Mouse (Mus musculus) stomach, embryonic 15.5 days (tissue): ENCODE measurements at regions not wholly inside any gene's neighbourhood (a gene's known extent, or its start where the extent isn't known, plus 50 kb on each side); places are given as distances from the start of the nearest gene placed in this dataset.
"Not testable (repeated sequence)": the region's sequence is repeated elsewhere in the genome, so short reads cannot be mapped to it uniquely, and the experiment has no call there.

Experiments used
- ATAC-seq: fragments of 200-750 bp; cut with Nextera tagmentation; 2 replicates; pipeline ENCODE4 v1.8.0; 2017; ENCODE audit warnings: low read depth, moderate number of reproducible peaks, moderate TSS enrichment; ENCODE audit not compliant: insufficient read depth, low FRiP score
- H3K27ac ChIP-seq: fragments of 300-500 bp; sonication (generic); 2 replicates; pipeline ENCODE4 v1.5.1; 2015; ENCODE audit warnings: mild to moderate bottlenecking, inconsistent platforms
- H3K27me3 ChIP-seq: fragments of 300-500 bp; sonication (generic); replicated peaks from 2 replicates; pipeline ENCODE4 v1.6.1; 2015; ENCODE audit warnings: inconsistent platforms
- H3K36me3 ChIP-seq: fragments of 300-500 bp; sonication (generic); 2 replicates; pipeline ENCODE4 v1.6.1; 2015; ENCODE audit warnings: inconsistent platforms
- H3K4me1 ChIP-seq: fragments of 300-500 bp; sonication (generic); 2 replicates; pipeline ENCODE4 v1.6.1; 2015; ENCODE audit warnings: inconsistent platforms
- H3K4me2 ChIP-seq: fragments of 300-500 bp; sonication (generic); 2 replicates; pipeline ENCODE4 v1.6.1; 2015; ENCODE audit warnings: mild to moderate bottlenecking, inconsistent platforms
- H3K4me3 ChIP-seq: fragments of 300-500 bp; sonication (generic); replicated peaks from 2 replicates; pipeline ENCODE4 v1.5.1; 2015; ENCODE audit warnings: inconsistent platforms
- H3K9ac ChIP-seq: fragments of 300-500 bp; sonication (generic); 2 replicates; pipeline ENCODE4 v1.6.1; 2015; ENCODE audit warnings: inconsistent platforms
- H3K9me3 ChIP-seq: fragments of 300-500 bp; sonication (generic); 2 replicates; pipeline ENCODE4 v1.6.1; 2016; ENCODE audit warnings: inconsistent platforms
- WGBS: fragments of 180-500 bp; shearing (Covaris S2); methylation state at CpG from one replicate; pipeline ENCODE4 v1.1.7; 2015; 5-methylcytosine and 5-hydroxymethylcytosine counted together

DNA sequence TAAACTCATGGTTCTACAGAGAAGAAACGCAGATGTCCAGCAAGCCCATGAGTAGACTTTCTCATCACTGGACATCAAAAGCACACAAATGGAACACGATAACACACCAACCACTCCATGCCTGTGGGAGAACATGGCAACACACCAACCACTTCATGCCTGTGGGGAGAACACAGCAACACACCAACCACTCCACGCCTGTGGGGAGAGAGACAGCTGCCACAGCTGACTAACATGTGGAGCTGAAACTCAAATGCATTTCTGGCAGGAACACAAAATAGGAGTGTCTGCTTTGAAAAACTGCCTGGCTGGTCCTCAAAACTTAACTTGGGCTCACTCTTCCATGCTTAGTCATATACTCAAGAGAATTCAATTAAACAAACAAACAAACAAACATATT, 88.4 kb upstream of the Prkcq start:
- Histone ChIP-seq H3K9me3 (no peaks in the 10 kb centered on the region), H3K9ac (no peak overlapping the region), H3K4me3 (no peak overlapping the region), H3K27me3 (no peaks in the 10 kb centered on the region), H3K4me2 (no peak overlapping the region), H3K27ac (no peak overlapping the region), H3K4me1 (no peaks in the 10 kb centered on the region), H3K36me3 (no peaks in the 10 kb centered on the region)
- WGBS: 85% methylated on average over 3 of the region's 3 CpGs
- ATAC-seq: no peak

DNA sequence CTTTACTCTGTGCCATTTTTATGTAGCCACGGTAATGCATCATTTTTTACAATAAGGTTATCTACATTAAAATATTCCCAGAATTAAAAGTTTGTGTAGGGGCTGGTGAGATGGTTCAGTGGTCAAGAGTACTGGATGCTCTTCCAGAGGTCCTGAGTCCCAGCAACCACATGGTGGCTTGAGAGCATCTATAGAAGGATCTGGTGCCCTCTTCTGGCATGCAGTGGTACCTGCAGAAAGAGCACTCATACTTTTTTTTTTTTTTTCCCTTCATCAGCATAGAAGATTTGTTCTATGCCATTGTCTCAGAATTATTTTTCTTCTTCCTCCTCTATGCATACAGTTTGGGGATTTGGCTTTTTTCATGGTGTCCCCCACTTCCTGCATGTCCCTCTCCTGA, 84.9 kb upstream of the Prkcq start:
- no peak overlapping the region for H3K27ac ChIP-seq
- no peaks in the 10 kb centered on the region for H3K4me1 ChIP-seq
- WGBS: 37% methylated on average over 1 of the region's 1 CpGs
- H3K9me3 ChIP-seq: no peaks in the 10 kb centered on the region
- no peaks in the 10 kb centered on the region for H3K36me3 ChIP-seq
- no peaks in the 10 kb centered on the region for H3K27me3 ChIP-seq
- ATAC-seq: no peak
- no peak overlapping the region for H3K4me2 ChIP-seq
- no peak overlapping the region for H3K9ac ChIP-seq
- H3K4me3 ChIP-seq: no peak overlapping the region

DNA sequence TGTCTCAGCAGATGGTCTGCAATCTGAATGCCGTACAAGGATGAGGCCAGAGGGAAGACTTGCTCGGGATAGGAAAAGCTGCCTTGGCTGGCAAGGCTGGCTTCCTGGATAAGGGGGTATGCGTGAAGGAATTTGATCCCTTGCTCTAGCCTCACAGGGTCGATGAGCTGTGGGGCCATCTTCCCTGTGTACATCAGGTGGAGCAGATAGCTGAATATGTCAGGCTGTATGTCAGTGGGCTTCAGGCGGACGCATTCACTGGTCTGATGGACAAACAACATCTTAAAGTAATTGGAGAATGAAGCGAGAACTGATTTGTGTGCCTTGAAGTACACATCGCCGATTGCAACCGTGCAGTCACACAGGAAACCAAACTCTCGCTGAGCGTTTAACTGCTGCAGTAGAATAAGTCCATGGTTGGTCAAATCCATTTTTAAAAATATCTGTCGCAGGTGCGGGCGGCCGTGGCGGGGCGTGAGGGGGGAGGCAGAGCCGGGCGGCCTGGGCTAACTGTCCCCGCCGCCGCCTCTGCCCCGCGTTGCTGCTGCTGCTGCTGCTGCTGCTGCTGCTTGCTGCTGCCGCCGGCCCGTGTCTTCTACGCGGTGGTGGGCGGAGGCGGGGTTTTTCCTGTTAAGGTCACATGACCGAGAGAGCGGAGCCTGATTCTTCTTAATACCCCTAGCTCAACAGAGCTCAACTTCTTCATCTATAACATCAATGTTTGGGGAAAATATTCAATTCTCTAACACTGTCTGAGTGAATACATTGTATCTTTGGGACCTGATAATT, 71.9 kb upstream of the Prkcq start:
- 32% methylated on average over 34 of the region's 34 CpGs for WGBS

DNA sequence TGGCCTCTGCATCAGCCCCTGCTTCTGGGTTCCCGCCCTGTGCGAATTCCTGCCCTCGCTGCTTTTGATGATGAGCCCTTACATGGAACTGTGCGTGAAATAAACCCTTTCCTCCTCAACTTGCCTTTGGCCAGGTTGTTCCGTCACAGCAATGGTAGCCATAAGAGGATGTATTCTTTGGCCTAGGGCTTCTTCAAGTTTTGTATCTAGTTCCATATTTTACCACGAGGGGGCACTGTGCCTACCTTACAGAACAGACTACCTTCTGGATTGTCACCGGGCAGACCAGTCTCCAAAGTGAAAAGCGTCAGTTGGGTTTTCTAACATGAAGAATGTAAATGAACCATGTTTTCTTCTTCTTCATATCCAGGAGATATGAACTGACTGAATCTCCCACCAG, 58.7 kb upstream of the Prkcq start:
- 43% methylated on average over 8 of the region's 8 CpGs for WGBS
- H3K27me3 ChIP-seq: no peaks in the 10 kb centered on the region

More for the DNA sequence above, 71.9 kb upstream of the Prkcq start:
- not testable (repeated sequence) for H3K9ac ChIP-seq, H3K27ac ChIP-seq, H3K4me1 ChIP-seq, ATAC-seq, H3K9me3 ChIP-seq, H3K27me3 ChIP-seq, H3K36me3 ChIP-seq
- Histone ChIP-seq H3K4me3 (peak overlapping the region; percentile 23), H3K4me2 (peak overlapping the region; percentile 51)

DNA sequence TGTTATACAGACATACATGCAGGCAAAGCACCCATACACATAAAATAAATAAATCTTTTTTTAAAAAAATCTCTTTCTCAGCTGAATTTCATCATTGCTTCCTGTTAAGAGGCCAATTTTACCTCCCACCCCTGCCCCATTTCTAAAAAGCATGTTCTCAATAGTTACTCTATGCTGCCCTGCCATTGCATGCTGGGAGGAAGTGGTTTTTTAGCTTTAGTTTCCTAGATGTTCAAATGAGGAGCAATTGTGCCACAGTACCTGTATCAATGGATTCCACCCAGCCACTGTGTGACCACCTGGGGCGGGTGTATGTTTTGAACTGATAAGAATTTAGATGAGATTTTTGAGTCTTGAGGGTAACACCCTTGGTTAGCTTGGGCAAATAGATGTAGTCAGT, 53.3 kb upstream of the Prkcq start:
- Histone ChIP-seq H3K36me3 (no peaks in the 10 kb centered on the region), H3K27me3 (no peaks in the 10 kb centered on the region), H3K9me3 (no peaks in the 10 kb centered on the region), H3K9ac (no peak overlapping the region), H3K4me1 (no peaks in the 10 kb centered on the region), H3K4me3 (no peak overlapping the region), H3K4me2 (no peak overlapping the region), H3K27ac (no peak overlapping the region)
- no peak for ATAC-seq
- WGBS: 85% methylated on average over 1 of the region's 1 CpGs

More for the DNA sequence above, 58.7 kb upstream of the Prkcq start:
- H3K4me2 ChIP-seq: no peak overlapping the region
- H3K4me1 ChIP-seq: no peaks in the 10 kb centered on the region
- no peak overlapping the region for H3K9ac ChIP-seq
- ATAC-seq: no peak
- H3K36me3 ChIP-seq: no peaks in the 10 kb centered on the region
- no peak overlapping the region for H3K27ac ChIP-seq
- no peak overlapping the region for H3K4me3 ChIP-seq
- H3K9me3 ChIP-seq: no peaks in the 10 kb centered on the region

DNA sequence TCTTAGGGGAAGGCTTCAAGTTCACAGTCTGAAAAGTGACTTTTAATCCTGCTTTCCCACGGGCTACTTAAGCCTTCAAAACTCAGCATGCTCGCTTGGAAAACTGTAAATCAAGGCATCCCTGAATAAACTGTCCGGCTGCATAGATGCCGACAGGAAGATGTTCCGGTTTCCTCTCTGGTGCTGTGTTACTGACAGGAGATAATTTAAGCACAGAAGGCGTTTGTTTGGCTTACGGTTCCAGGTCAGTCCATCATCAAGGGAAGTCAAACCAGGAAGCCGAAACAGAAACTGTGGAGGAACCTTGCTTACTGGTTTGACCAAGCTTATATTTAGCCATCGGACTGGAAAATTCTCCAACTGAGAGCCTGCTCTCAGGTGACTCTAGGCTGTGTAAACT, 52.6 kb upstream of the Prkcq start:
- no peak for ATAC-seq
- H3K36me3 ChIP-seq: no peaks in the 10 kb centered on the region
- WGBS: 31% methylated on average over 9 of the region's 9 CpGs

More for the DNA sequence above, 52.6 kb upstream of the Prkcq start:
- H3K4me1 ChIP-seq: no peaks in the 10 kb centered on the region
- no peak overlapping the region for H3K9ac ChIP-seq
- no peaks in the 10 kb centered on the region for H3K27me3 ChIP-seq
- no peak overlapping the region for H3K4me2 ChIP-seq
- no peaks in the 10 kb centered on the region for H3K9me3 ChIP-seq
- no peak overlapping the region for H3K27ac ChIP-seq
- no peak overlapping the region for H3K4me3 ChIP-seq
